Mouse (Mus musculus): ENCODE measurements around the gene Olfr203. TPM values are rescaled to one million over a fixed set of nuclear protein-coding genes. Genes with fewer than 3 reads are reported as not detected.
"Not testable (repeated sequence)": the region's sequence is repeated elsewhere in the genome, so short reads cannot be mapped to it uniquely, and the experiment has no call there.

Olfr203 gene
- polyA plus RNA-seq, 1 experiment from 2014 or later = not detected

DNA sequence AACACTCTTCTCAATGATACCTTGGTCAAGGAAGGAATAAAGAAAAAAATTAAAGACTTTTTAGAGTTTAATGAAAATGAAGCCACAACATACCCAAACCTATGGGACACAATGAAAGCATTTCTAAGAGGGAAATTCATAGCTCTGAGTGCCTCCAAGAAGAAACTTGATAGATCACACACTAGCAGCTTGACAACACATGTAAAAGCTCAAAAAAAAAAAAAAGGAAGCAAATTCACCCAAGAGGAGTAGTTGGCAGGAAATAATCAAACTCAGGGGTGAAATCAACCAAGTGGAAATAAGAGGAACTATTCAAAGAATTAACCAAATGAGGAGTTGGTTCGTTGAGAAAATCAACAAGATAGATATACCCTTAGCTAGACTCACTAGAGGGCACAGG, 24.6 kb downstream of the Olfr203 start:
- WGBS = 63% methylated on average over 1 of the region's 1 CpGs
- not testable (repeated sequence) for H3K9ac ChIP-seq (replicated peaks; ENCODE audit: low read length); H3K27ac ChIP-seq (replicated peaks; ENCODE audit: low read depth, low read length); H3K4me2 ChIP-seq (ENCODE audit: low read length); H3K36me3 ChIP-seq (ENCODE audit: control insufficient read depth, insufficient read depth, low read length); ATAC-seq (ENCODE audit: low FRiP score, low TSS enrichment); H3K4me1 ChIP-seq (ENCODE audit: control insufficient read depth, insufficient read depth, low read length); DNase-seq; H3K27me3 ChIP-seq (ENCODE audit: control insufficient read depth, insufficient read depth, low read length); H3K9me3 ChIP-seq (ENCODE audit: control insufficient read depth, low read length); H3K4me3 ChIP-seq (replicated peaks; ENCODE audit: low read depth, low read length)

DNA sequence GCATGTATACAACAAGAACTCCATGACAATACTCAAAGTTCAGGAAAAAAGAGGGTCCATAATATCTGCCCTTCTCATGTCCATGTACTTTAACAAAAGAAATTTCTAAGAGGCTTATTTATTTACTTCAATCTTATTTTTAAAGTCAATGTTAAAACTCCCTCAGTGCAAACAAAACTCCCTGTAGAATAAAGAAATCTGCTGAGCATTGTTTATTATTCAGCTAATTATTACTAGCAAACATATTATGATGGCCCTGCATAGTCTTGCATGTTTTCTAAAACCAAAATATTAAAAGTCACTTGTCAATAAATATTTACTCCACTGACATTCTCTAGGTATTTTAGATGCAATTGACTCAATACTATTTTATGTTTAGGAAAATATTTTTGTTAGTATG, 32.4 kb downstream of the Olfr203 start, which contains the start of gene Olfr205:
TSS of gene Olfr205 (minus strand) at position 101 of the 400 bp plus-strand sequence.
- Histone ChIP-seq H3K9ac (replicated peaks; ENCODE audit: low read length) (no peak within 1 kb of the TSS), H3K4me1 (ENCODE audit: control insufficient read depth, insufficient read depth, low read length) (no peaks in the 10 kb centered on the region), H3K27ac (replicated peaks; ENCODE audit: low read depth, low read length) (no peak within 1 kb of the TSS), H3K4me2 (ENCODE audit: low read length) (no peak within 1 kb of the TSS), H3K4me3 (replicated peaks; ENCODE audit: low read depth, low read length) (no peak within 1 kb of the TSS), H3K36me3 (ENCODE audit: control insufficient read depth, insufficient read depth, low read length) (no peaks in the 10 kb centered on the region), H3K27me3 (ENCODE audit: control insufficient read depth, insufficient read depth, low read length) (no peaks in the 10 kb centered on the region), H3K9me3 (ENCODE audit: control insufficient read depth, low read length) (no peaks in the 10 kb centered on the region)
- DNase-seq = no peak
- ATAC-seq (ENCODE audit: low FRiP score, low TSS enrichment) = no peak

DNA sequence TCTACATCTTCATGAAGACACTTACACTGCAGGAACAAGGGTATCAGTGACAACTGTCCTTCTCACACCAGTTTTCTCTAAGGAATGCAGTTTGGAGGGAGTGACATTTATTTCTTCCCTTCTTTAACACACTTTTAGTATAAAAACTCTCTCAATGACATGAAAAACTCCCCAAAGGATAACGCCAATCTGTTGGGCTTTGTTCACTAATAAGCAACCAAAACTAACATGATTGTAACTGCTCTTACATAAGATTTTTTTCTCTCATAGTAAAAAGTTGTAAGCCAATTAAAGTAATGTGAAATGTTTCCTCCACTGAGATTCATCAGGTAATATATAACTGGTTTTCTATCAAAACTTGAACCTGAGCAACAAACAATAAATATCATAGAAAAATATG, 50.5 kb downstream of the Olfr203 start, which contains the start of gene Olfr206:
TSS of gene Olfr206 (minus strand) at position 101 of the 400 bp plus-strand sequence.
- ATAC-seq (ENCODE audit: low FRiP score, low TSS enrichment) (no peak), DNase-seq (no peak)
- H3K36me3 ChIP-seq (ENCODE audit: control insufficient read depth, insufficient read depth, low read length) = no peaks in the 10 kb centered on the region
- H3K9ac ChIP-seq (replicated peaks; ENCODE audit: low read length) = no peak within 1 kb of the TSS
- H3K27ac ChIP-seq (replicated peaks; ENCODE audit: low read depth, low read length) = no peak within 1 kb of the TSS
- H3K4me3 ChIP-seq (replicated peaks; ENCODE audit: low read depth, low read length) = no peak within 1 kb of the TSS
- H3K4me1 ChIP-seq (ENCODE audit: control insufficient read depth, insufficient read depth, low read length) = no peaks in the 10 kb centered on the region
- WGBS = 88% methylated on average over 1 of the region's 1 CpGs
- no peaks in the 10 kb centered on the region for H3K27me3 ChIP-seq (ENCODE audit: control insufficient read depth, insufficient read depth, low read length)
- no peak within 1 kb of the TSS for H3K4me2 ChIP-seq (ENCODE audit: low read length)
- no peaks in the 10 kb centered on the region for H3K9me3 ChIP-seq (ENCODE audit: control insufficient read depth, low read length)

Other genes with a start within 250 kb of the Olfr203 start
- not detected in 2 replicates for gene Olfr190, start 220.9 kb upstream of the Olfr203 start, polyA plus RNA-seq (2014; fragmentation: Nextera tagmentation; extraction: Ambion mirVana)
- not detected in 2 replicates for gene Olfr191, start 209.1 kb upstream of the Olfr203 start, polyA plus RNA-seq (2014; fragmentation: Nextera tagmentation; extraction: Ambion mirVana)
- not detected in 2 replicates for gene Olfr193, start 187.0 kb upstream of the Olfr203 start, polyA plus RNA-seq (2014; fragmentation: Nextera tagmentation; extraction: Ambion mirVana)
- not detected in 2 replicates for gene Olfr194, start 177.8 kb upstream of the Olfr203 start, polyA plus RNA-seq (2014; fragmentation: Nextera tagmentation; extraction: Ambion mirVana)
- gene Olfr195, start 151.8 kb upstream of the Olfr203 start, polyA plus RNA-seq (2014; fragmentation: Nextera tagmentation; extraction: Ambion mirVana) = not detected in 2 replicates
- gene Olfr196, start 128.4 kb upstream of the Olfr203 start, polyA plus RNA-seq (2014; fragmentation: Nextera tagmentation; extraction: Ambion mirVana) = not detected in 2 replicates
- gene Olfr198, start 95.3 kb upstream of the Olfr203 start, polyA plus RNA-seq (2014; fragmentation: Nextera tagmentation; extraction: Ambion mirVana) = not detected in 2 replicates
- not detected in 2 replicates for gene Olfr199, start 79.1 kb upstream of the Olfr203 start, polyA plus RNA-seq (2014; fragmentation: Nextera tagmentation; extraction: Ambion mirVana)
- not detected in 2 replicates for gene Olfr201, start 26.2 kb upstream of the Olfr203 start, polyA plus RNA-seq (2014; fragmentation: Nextera tagmentation; extraction: Ambion mirVana)
- gene Olfr202, start 12.1 kb upstream of the Olfr203 start, polyA plus RNA-seq (2014; fragmentation: Nextera tagmentation; extraction: Ambion mirVana) = not detected in 2 replicates
- not detected in 2 replicates for gene Olfr204, start 19.4 kb downstream of the Olfr203 start, polyA plus RNA-seq (2014; fragmentation: Nextera tagmentation; extraction: Ambion mirVana)
- not detected in 2 replicates for gene Olfr205, start 32.3 kb downstream of the Olfr203 start, polyA plus RNA-seq (2014; fragmentation: Nextera tagmentation; extraction: Ambion mirVana)
- gene Olfr206, start 50.4 kb downstream of the Olfr203 start, polyA plus RNA-seq (2014; fragmentation: Nextera tagmentation; extraction: Ambion mirVana) = not detected in 2 replicates
- gene Olfr209, start 65.1 kb downstream of the Olfr203 start, polyA plus RNA-seq (2014; fragmentation: Nextera tagmentation; extraction: Ambion mirVana) = not detected in 2 replicates
- gene Gabrr3, start 108.5 kb downstream of the Olfr203 start, polyA plus RNA-seq (2014; fragmentation: Nextera tagmentation; extraction: Ambion mirVana) = 0.08 TPM in 1 of 2 replicates, not detected in the other
- gene Riox2, start 172.9 kb downstream of the Olfr203 start, polyA plus RNA-seq (2014; fragmentation: Nextera tagmentation; extraction: Ambion mirVana) = 10.6 and 12.3 TPM in 2 replicates

Measured in midbrain, embryonic 14.5 days (tissue).